Mouse (Mus musculus) midbrain, embryonic 13.5 days (tissue): ENCODE data around the gene Dmbx1. TPM values are rescaled to one million over a fixed set of nuclear protein-coding genes. Genes with fewer than 3 reads are reported as not detected.

Experiments
- ATAC-seq: fragments of 200-750 bp; cut with Nextera tagmentation; 2 replicates; pipeline ENCODE4 v1.8.0; 2017; ENCODE audit warnings: mild to moderate bottlenecking, moderate TSS enrichment, moderate library complexity
- H3K27ac ChIP-seq: fragments of 300-500 bp; sonication (generic); 2 replicates; pipeline ENCODE4 v1.5.1; 2015; ENCODE audit warnings: inconsistent platforms, mild to moderate bottlenecking, moderate library complexity
- H3K27me3 ChIP-seq: fragments of 300-500 bp; sonication (generic); 2 replicates; pipeline ENCODE4 v1.6.1; 2015; ENCODE audit warnings: mild to moderate bottlenecking, inconsistent platforms
- H3K36me3 ChIP-seq: fragments of 300-500 bp; sonication (generic); 2 replicates; pipeline ENCODE4 v1.6.1; 2015; ENCODE audit warnings: mild to moderate bottlenecking, inconsistent platforms
- H3K4me1 ChIP-seq: fragments of 300-500 bp; sonication (generic); replicated peaks from 2 replicates; pipeline ENCODE4 v1.6.1; 2015; ENCODE audit warnings: inconsistent platforms
- H3K4me2 ChIP-seq: fragments of 300-500 bp; sonication (generic); replicated peaks from 2 replicates; pipeline ENCODE4 v1.6.1; 2015; ENCODE audit warnings: moderate library complexity, mild to moderate bottlenecking, inconsistent platforms
- H3K4me3 ChIP-seq: fragments of 300-500 bp; sonication (generic); replicated peaks from 2 replicates; pipeline ENCODE4 v1.5.1; 2015; ENCODE audit warnings: mild to moderate bottlenecking, inconsistent platforms
- H3K9ac ChIP-seq: fragments of 300-500 bp; sonication (generic); replicated peaks from 2 replicates; pipeline ENCODE4 v1.6.1; 2015; ENCODE audit warnings: mild to moderate bottlenecking, inconsistent platforms
- H3K9me3 ChIP-seq: fragments of 300-500 bp; sonication (generic); 2 replicates; pipeline ENCODE4 v1.6.1; 2016; ENCODE audit warnings: mild to moderate bottlenecking, inconsistent platforms
- WGBS: fragments of 180-500 bp; shearing (Covaris S2); methylation state at CpG from one replicate; pipeline ENCODE4 v1.1.7; 2015; 5-methylcytosine and 5-hydroxymethylcytosine counted together
- polyA plus RNA-seq: library from polyadenylated mRNA; unstranded; fragments of >200 nt; fragmentation: Nextera tagmentation; extraction: Ambion mirVana; gene quantifications from 2 replicates; pipeline ENCODE4 v1.2.1, GENCODE M21; 2015

Gene Dmbx1
- polyA plus RNA-seq, 1 experiment from 2014 or later, result 11.7 TPM

DNA sequence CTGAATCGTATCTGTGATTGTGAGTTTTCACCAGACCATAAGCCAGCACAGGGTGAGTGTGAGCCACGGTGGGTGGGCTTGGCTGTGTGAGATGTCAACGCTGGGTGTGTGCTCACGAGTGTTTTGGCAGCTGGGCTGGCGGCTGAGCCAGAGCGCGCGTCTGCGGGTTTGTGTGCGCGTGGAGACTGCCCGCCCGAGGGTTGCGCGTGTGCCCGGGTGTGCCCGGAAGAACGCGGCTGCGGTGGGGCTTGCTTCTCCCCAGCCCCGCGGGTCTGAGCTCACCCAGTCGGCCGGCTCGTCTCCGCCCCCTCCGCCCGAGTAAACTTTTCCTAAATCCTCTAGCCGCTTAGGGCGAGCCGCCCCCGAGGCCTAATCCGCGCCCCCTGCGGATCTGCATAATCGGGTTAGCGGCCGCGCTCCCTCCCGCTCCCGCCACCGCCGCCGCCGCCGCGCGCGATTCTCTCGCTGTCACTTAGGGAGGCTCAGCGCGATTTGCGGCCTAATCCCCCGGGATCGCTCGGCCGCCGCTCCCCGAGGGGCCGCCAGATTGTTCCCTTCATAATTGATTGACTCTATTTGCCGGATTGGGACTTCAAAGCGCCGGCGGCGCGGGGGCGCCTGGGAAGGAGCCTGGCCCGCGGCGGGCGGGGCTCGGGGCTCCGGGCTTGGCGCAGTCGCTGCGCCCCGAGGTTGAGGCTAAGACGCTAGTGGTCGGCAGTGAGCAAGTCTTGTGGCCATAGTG lies 23.1 kb upstream of the Dmbx1 start:
- Histone ChIP-seq H3K36me3 (no peaks in the 10 kb centered on the region), H3K27ac (peak overlapping the region; percentile 14; the same call in 1 of the 2 replicates), H3K4me2 (peak overlapping the region; percentile 79), H3K27me3 (peaks cover 82% of the 10 kb centered on the region), H3K9me3 (no peaks in the 10 kb centered on the region), H3K9ac (peak overlapping the region; percentile 64), H3K4me3 (peak overlapping the region; percentile 53), H3K4me1 (peaks cover 56% of the 10 kb centered on the region)
- peak; percentile 85 for ATAC-seq
- WGBS, result under 1% methylated on average over 78 of the region's 79 CpGs

- Histone ChIP-seq H3K4me3 (peak overlapping the region; percentile 53; the same call in 1 of the 2 replicates), H3K27me3 (peaks cover 82% of the 10 kb centered on the region)
- ATAC-seq, result peak; percentile 6; the same call in 1 of the 2 replicates
Observed at GRCm38 (mm10) chr4:115961991-115962390, 22.3 kb upstream of the Dmbx1 start.

DNA sequence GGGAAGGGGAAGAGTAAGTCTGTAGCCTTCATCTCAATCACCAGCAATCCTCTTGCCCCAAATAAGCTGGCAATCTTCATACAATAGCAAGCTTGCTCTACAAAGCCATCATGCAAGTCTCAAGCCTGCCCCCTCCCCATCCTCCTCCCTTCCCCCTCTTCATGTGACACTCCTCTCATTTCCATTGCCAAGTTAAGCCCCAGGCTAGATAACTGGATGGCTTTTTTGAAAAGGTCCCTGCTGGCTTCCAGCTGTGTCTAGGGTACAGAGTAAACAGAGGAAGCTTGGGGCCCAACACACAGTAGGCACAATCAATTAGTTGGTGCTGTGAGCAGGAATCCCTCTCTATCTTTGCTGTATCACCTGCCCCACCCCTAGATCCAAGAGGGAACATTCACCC lies 19.8 kb upstream of the Dmbx1 start:
- Histone ChIP-seq H3K9ac (no peak overlapping the region), H3K27me3 (peaks cover 82% of the 10 kb centered on the region), H3K36me3 (no peaks in the 10 kb centered on the region), H3K4me3 (no peak overlapping the region), H3K4me2 (no peak overlapping the region), H3K9me3 (no peaks in the 10 kb centered on the region), H3K4me1 (peaks cover 46% of the 10 kb centered on the region), H3K27ac (no peak overlapping the region)
- no peak for ATAC-seq

More at GRCm38 (mm10) chr4:115961991-115962390, 22.3 kb upstream of the Dmbx1 start:
- WGBS, result 7% methylated on average over 7 of the region's 7 CpGs
- peak overlapping the region; percentile 79 for H3K4me2 ChIP-seq
- H3K4me1 ChIP-seq, result peaks cover 49% of the 10 kb centered on the region
- no peaks in the 10 kb centered on the region for H3K9me3 ChIP-seq
- H3K27ac ChIP-seq, result 0 out of 2 replicates have a peak overlapping the region, but pooled peaks have one; percentile 14
- H3K9ac ChIP-seq, result no peak overlapping the region
- no peaks in the 10 kb centered on the region for H3K36me3 ChIP-seq

DNA sequence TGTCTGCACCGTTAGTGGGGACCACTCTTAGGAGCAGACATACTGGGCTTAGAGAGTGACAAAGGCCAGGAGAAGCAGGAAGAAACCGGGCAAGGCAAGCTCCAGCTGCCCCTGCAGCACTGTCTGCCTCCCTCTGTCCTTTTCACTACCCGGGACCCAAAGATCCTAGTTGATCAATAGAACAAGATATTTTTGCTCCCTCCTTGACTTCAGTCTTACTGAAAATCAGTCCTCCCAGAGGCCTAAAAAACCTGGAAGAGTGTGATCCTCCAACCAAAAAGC lies 15.7 kb upstream of the Dmbx1 start:
- Histone ChIP-seq H3K4me2 (peak overlapping the region; percentile 52), H3K4me3 (peak overlapping the region; percentile 25; the same call in 1 of the 2 replicates), H3K27me3 (peaks cover 89% of the 10 kb centered on the region), H3K27ac (no peak overlapping the region), H3K9ac (no peak overlapping the region), H3K36me3 (no peaks in the 10 kb centered on the region), H3K4me1 (peaks cover 29% of the 10 kb centered on the region), H3K9me3 (no peaks in the 10 kb centered on the region)
- no peak for ATAC-seq
- 1% methylated on average over 3 of the region's 3 CpGs for WGBS

GRCm38 (mm10) chr4:115954656-115955493 lies 15.1 kb upstream of the Dmbx1 start:
- peak overlapping the region; percentile 52 for H3K4me2 ChIP-seq
- H3K4me3 ChIP-seq, result peak overlapping the region; percentile 25
- peaks cover 33% of the 10 kb centered on the region for H3K4me1 ChIP-seq
- no peaks in the 10 kb centered on the region for H3K9me3 ChIP-seq
- no peaks in the 10 kb centered on the region for H3K36me3 ChIP-seq
- 3% methylated on average over 19 of the region's 19 CpGs for WGBS
- H3K9ac ChIP-seq, result 0 out of 2 replicates have a peak overlapping the region, but pooled peaks have one; percentile 29
- peaks cover 89% of the 10 kb centered on the region for H3K27me3 ChIP-seq
- peak; percentile 69 for ATAC-seq
- H3K27ac ChIP-seq, result no peak overlapping the region

DNA sequence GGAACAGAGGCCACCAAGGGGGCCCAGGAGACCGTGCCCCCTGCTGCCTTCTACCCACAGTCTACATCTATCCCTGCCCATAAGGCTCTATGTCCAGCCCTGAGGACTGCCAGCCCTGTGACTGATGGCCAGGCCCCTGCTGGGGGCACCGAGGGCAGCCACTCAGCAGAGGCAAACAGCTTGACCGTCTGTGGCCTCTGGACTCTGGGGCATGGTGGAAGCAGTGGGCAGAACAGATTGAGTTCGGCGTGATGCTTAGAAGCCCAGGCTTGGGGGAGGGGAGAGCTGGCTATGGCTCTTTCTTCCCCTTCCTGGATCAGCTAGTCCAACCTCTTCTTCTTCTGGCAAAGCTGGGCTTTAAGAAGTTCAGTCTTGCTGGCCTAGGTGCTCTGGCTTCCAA lies 13.8 kb upstream of the Dmbx1 start:
- Histone ChIP-seq H3K27me3 (peaks cover 94% of the 10 kb centered on the region), H3K36me3 (no peaks in the 10 kb centered on the region), H3K9me3 (no peaks in the 10 kb centered on the region), H3K4me1 (peaks cover 26% of the 10 kb centered on the region), H3K4me3 (no peak overlapping the region), H3K27ac (no peak overlapping the region), H3K9ac (no peak overlapping the region), H3K4me2 (no peak overlapping the region)
- ATAC-seq, result no peak
- WGBS, result 34% methylated on average over 5 of the region's 5 CpGs

- H3K27me3 ChIP-seq, result peaks cover 94% of the 10 kb centered on the region
- H3K4me1 ChIP-seq, result peaks cover 26% of the 10 kb centered on the region
- H3K36me3 ChIP-seq, result no peaks in the 10 kb centered on the region
- H3K9me3 ChIP-seq, result no peaks in the 10 kb centered on the region
- H3K4me2 ChIP-seq, result no peak overlapping the region
- WGBS, result 10% methylated on average over 6 of the region's 6 CpGs
- H3K27ac ChIP-seq, result no peak overlapping the region
- no peak overlapping the region for H3K4me3 ChIP-seq
- H3K9ac ChIP-seq, result no peak overlapping the region
- ATAC-seq, result peak; percentile 56; the same call in 1 of the 2 replicates
Observed at GRCm38 (mm10) chr4:115952758-115953157, 13.0 kb upstream of the Dmbx1 start.

DNA sequence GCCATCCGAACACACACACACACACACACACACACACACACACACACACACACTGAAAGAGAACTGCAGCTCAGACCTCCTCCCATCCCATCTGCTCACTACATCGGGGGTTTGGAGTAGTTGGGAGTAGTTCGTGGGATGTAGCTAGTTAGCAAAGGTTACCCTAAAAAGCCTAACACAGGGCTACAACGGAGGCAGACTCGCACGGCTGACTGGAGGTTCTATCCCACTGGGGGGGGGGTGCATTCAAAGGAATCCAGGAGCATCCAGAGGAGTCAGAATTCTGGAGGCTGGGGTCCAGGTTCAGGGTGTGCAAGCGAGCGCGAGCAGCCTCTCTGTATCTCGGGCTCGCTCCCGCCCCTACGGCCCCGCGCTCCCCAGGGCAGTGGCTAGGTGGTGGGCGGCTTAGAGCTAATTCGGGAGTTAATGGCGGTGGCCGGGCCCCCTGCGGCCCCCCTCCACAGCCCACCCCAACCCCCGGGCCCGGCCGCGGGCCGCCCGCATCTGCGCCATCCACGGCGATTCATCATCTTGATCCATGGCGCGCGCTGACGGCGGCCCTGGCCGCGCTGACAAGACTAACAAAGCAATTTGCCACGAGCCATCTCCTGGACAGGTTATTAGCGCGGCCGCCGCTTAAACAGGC lies 4.1 kb upstream of the Dmbx1 start:
- ATAC-seq, result peak; percentile 61
- Histone ChIP-seq H3K9ac (peak overlapping the region; percentile 63), H3K4me1 (peaks cover 37% of the 10 kb centered on the region), H3K4me3 (peak overlapping the region; percentile 39), H3K27me3 (peaks cover 94% of the 10 kb centered on the region), H3K36me3 (no peaks in the 10 kb centered on the region), H3K9me3 (no peaks in the 10 kb centered on the region), H3K4me2 (peak overlapping the region; percentile 65), H3K27ac (no peak overlapping the region)
- under 1% methylated on average over 41 of the region's 41 CpGs for WGBS

GRCm38 (mm10) chr4:115941242-115941820 lies 1.6 kb upstream of the Dmbx1 start:
- Histone ChIP-seq H3K27ac (no peak overlapping the region), H3K4me2 (no peak overlapping the region), H3K9ac (no peak overlapping the region), H3K4me1 (peaks cover 57% of the 10 kb centered on the region), H3K27me3 (peaks cover 93% of the 10 kb centered on the region), H3K9me3 (no peaks in the 10 kb centered on the region), H3K4me3 (no peak overlapping the region), H3K36me3 (no peaks in the 10 kb centered on the region)
- peak; percentile 29; the same call in 1 of the 2 replicates for ATAC-seq
- WGBS, result 5% methylated on average over 7 of the region's 9 CpGs

GRCm38 (mm10) chr4:115940681-115941080 lies 955 bp upstream of the Dmbx1 start:
- no peak overlapping the region for H3K9ac ChIP-seq
- no peak overlapping the region for H3K27ac ChIP-seq
- H3K4me1 ChIP-seq, result peaks cover 63% of the 10 kb centered on the region
- no peaks in the 10 kb centered on the region for H3K9me3 ChIP-seq
- H3K4me2 ChIP-seq, result no peak overlapping the region
- H3K36me3 ChIP-seq, result no peaks in the 10 kb centered on the region
- H3K27me3 ChIP-seq, result peaks cover 93% of the 10 kb centered on the region
- H3K4me3 ChIP-seq, result no peak overlapping the region
- 12% methylated on average over 3 of the region's 3 CpGs for WGBS
- no peak for ATAC-seq

GRCm38 (mm10) chr4:115938276-115939160 lies 1.2 kb downstream of the Dmbx1 start:
- Histone ChIP-seq H3K36me3 (no peaks in the 10 kb centered on the region), H3K27ac (no peak overlapping the region; the same call in 1 of the 2 replicates), H3K27me3 (peaks cover 93% of the 10 kb centered on the region), H3K9me3 (no peaks in the 10 kb centered on the region), H3K9ac (peak overlapping the region; percentile 49), H3K4me3 (peak overlapping the region; percentile 42), H3K4me1 (peaks cover 65% of the 10 kb centered on the region), H3K4me2 (peak overlapping the region; percentile 60)
- WGBS, result under 1% methylated on average over 37 of the region's 37 CpGs
- no peak for ATAC-seq
